Mouse (Mus musculus): Measurements from ENCODE around the gene Abcb4.

DNA sequence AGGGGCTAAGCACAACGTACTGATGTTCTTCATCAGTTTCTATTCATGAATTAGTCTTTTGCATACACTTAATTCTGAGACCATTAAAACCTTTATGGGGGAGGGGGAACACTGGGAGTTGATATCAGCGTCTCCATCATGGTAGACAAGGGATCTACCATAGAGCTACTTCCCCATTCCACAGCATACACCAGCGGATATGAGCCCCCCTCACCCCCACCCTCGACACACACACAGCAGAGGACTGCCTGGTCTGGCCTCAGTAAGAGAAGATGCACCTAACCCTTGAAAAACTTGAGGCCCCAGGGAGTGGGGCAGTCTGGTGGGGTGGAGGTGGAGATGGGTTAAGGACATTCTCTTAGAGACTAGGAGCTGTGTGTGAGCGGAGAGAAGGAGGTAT is 15.7 kb upstream of the Abcb4 start:
- TF ChIP-seq POLR2A (IDR thresholded peaks at IDR 0.05; ENCODE audit: insufficient read length, low read depth) (no peak), POLR2AphosphoS2 (IDR thresholded peaks at IDR 0.05; ENCODE audit: insufficient read length, low read depth) (no peak), TCF12 (IDR thresholded peaks at IDR 0.05; ENCODE audit: insufficient read depth, poor library complexity, severe bottlenecking) (no peak), TCF3 (IDR thresholded peaks at IDR 0.05; ENCODE audit: insufficient read length, low read depth) (no peak), SRF (IDR thresholded peaks at IDR 0.05; ENCODE audit: control insufficient read depth, insufficient read length, low read depth) (no peak), MAX (IDR thresholded peaks at IDR 0.05; ENCODE audit: low read depth) (no peak)

Data from myocyte (in vitro differentiated cells).